ENCODE assay signal across 8 mouse cellular contexts in genomic region chr13:103120669-103121131, GRCm38 (mm10).
DNase-seq lines count a peak whose midpoint lies in the region; ATAC-seq and TF ChIP-seq lines count a peak whose summit lies in the region.

No protein-coding gene starts in this region.

- no peaks in the 10 kb centered on the region for H3K27me3 ChIP-seq in heart, embryonic 10.5 days (ENCODE audit: insufficient read depth, poor library complexity, severe bottlenecking)
- H3K27me3 ChIP-seq in neural tube, embryonic 12.5 days (replicated peaks), result no peaks in the 10 kb centered on the region

- H3K36me3 ChIP-seq in heart, embryonic 10.5 days, result no peaks in the 10 kb centered on the region
- H3K36me3 ChIP-seq in neural tube, embryonic 12.5 days, result no peaks in the 10 kb centered on the region

- DNase-seq in heart, embryonic 10.5 days (ENCODE audit: low spot score), result peak; percentile 73
- no peak for DNase-seq in heart, postnatal 36 days
- DNase-seq in ZHBTc4 (ENCODE audit: low read depth, low spot score), result peak; percentile 30
- peak; percentile 30 to 35 for DNase-seq in frontal cortex, postnatal 36 days (ENCODE audit: low spot score in 2 of 2)
- DNase-seq in layer of hippocampus, adult 2 months (ENCODE audit: low spot score in 2 of 2), result peak; percentile 44 to 50
- no peak for DNase-seq in ovary, postnatal 36 days (ENCODE audit: low spot score)
- no peak for DNase-seq in thymus, postnatal 4 days

- no peaks in the 10 kb centered on the region for H3K9me3 ChIP-seq in heart, embryonic 10.5 days
- no peaks in the 10 kb centered on the region for H3K9me3 ChIP-seq in neural tube, embryonic 12.5 days

- H3K4me3 ChIP-seq in heart, embryonic 10.5 days, result peak overlapping the region; percentile 33; the same call in 1 of the 2 replicates
- peak overlapping the region; percentile 36; the same call in 1 of the 2 replicates for H3K4me3 ChIP-seq in layer of hippocampus, adult 2 months
- no peak overlapping the region for H3K4me3 ChIP-seq in neural tube, embryonic 12.5 days

- peak overlapping the region; percentile 62 for H3K27ac ChIP-seq in heart, embryonic 10.5 days
- H3K27ac ChIP-seq in layer of hippocampus, adult 2 months, result no peak overlapping the region
- H3K27ac ChIP-seq in neural tube, embryonic 12.5 days, result no peak overlapping the region

- peak overlapping the region; percentile 42 for H3K9ac ChIP-seq in neural tube, embryonic 12.5 days

- intact Hi-C loops in heart, postnatal 36 days (cut with DNase I), result loop anchor here (5.0 kb wide), 1 partner anchor 313 kb away; no protein-coding TSS in a partner anchor

- peak; percentile 86 for ATAC-seq in neural tube, embryonic 12.5 days (ENCODE audit: low FRiP score, low read depth)

- TF ChIP-seq CTCF in layer of hippocampus, adult 2 months (conservative IDR thresholded peaks at IDR 0.05), result peak; percentile 87

- 14% methylated on average over 7 of the region's 7 CpGs for WGBS in heart, embryonic 10.5 days
- WGBS in neural tube, embryonic 12.5 days, result 6% methylated on average over 7 of the region's 7 CpGs

- H3K4me1 ChIP-seq in heart, embryonic 10.5 days, result peaks cover 23% of the 10 kb centered on the region
- H3K4me1 ChIP-seq in neural tube, embryonic 12.5 days, result peaks cover 15% of the 10 kb centered on the region

- peak overlapping the region; percentile 52 for H3K4me2 ChIP-seq in neural tube, embryonic 12.5 days (replicated peaks)

Comparison
In these comparisons a context has a peak if more than half of its experiments do, and no peak if none do; other contexts are left out.
1. DNase-seq: peak in heart, embryonic 10.5 days (single experiment), ZHBTc4 (single experiment), frontal cortex, postnatal 36 days (2 of 2) and layer of hippocampus, adult 2 months (2 of 2); none in heart, postnatal 36 days (0 of 2), ovary, postnatal 36 days (single experiment) and thymus, postnatal 4 days (single experiment).